Mouse (Mus musculus) C2C12 (cell line): ENCODE results near the gene Acad11. TPM values are rescaled to one million over a fixed set of nuclear protein-coding genes. Genes with fewer than 3 reads are reported as not detected.

Source experiments
- H3K27me3 ChIP-seq: one replicate; pipeline ENCODE4 v1.6.1; 2011; ENCODE audit not compliant: control insufficient read depth, insufficient read depth, insufficient read length
- H3K36me3 ChIP-seq: one replicate; pipeline ENCODE4 v1.6.1; 2011; ENCODE audit not compliant: control insufficient read depth, insufficient read depth
- H3K4me3 ChIP-seq: one replicate; pipeline ENCODE4 v1.5.1; 2011; ENCODE audit warnings: mild to moderate bottlenecking, control low read depth; ENCODE audit not compliant: poor library complexity, insufficient read depth, severe bottlenecking
- H3K79me2 ChIP-seq: one replicate; pipeline ENCODE4 v1.6.1; 2011; ENCODE audit not compliant: control insufficient read depth, insufficient read depth
- H3K79me3 ChIP-seq: one replicate; pipeline ENCODE4 v1.6.1; 2011; ENCODE audit warnings: low read depth, control low read depth
- H3ac ChIP-seq: one replicate; pipeline ENCODE3; 2011; ENCODE audit warnings: low read depth; ENCODE audit not compliant: control insufficient read depth, insufficient read length
- CEBPB ChIP-seq: IDR thresholded peaks from one replicate; pipeline ENCODE4 v1.6.1; 2011; ENCODE audit warnings: low read depth, mild to moderate bottlenecking, control low read depth, moderate library complexity
- CTCF ChIP-seq: IDR thresholded peaks from one replicate; pipeline ENCODE4 v1.5.1; 2011; ENCODE audit not compliant: control insufficient read depth, insufficient read depth, insufficient read length
- FOSL1 ChIP-seq: IDR thresholded peaks from one replicate; pipeline ENCODE4 v1.8.0; 2011; ENCODE audit warnings: mild to moderate bottlenecking, low read length; ENCODE audit not compliant: poor library complexity, insufficient read depth, severe bottlenecking
- MAX ChIP-seq: IDR thresholded peaks from one replicate; pipeline ENCODE4 v1.6.1; 2011; ENCODE audit warnings: mild to moderate bottlenecking, control low read depth
- MYOD1 ChIP-seq: IDR thresholded peaks from one replicate; pipeline ENCODE4 v1.6.1; 2011; ENCODE audit warnings: low read depth; ENCODE audit not compliant: control insufficient read depth, insufficient read length
- MYOG ChIP-seq: IDR thresholded peaks from one replicate; pipeline ENCODE4 v1.6.1; 2011; ENCODE audit not compliant: control insufficient read depth, insufficient read length; ENCODE audit errors: extremely low read depth
- USF1 ChIP-seq: IDR thresholded peaks from one replicate; pipeline ENCODE4 v1.6.1; 2011; ENCODE audit warnings: low read depth, mild to moderate bottlenecking, control low read depth, moderate library complexity
- polyA plus RNA-seq: library from polyadenylated mRNA; unstranded; fragments of >200 nt; fragmentation: generic; extraction: Trizol; gene quantifications from one replicate; pipeline ENCODE4 v1.2.1, GENCODE M21; 2012; ENCODE audit warnings: missing spikeins

Acad11 gene
- polyA plus RNA-seq, 1 experiment, result 3.0 TPM

GRCm38 (mm10) chr9:104171651-104172050, 108.5 kb downstream of the Acad11 start:
- TF ChIP-seq MAX (no peak), FOSL1 (no peak), MYOD1 (no peak), CEBPB (no peak), CTCF (no peak), MYOG (no peak), USF1 (no peak)
- Histone ChIP-seq H3K79me3 (no peaks in the 10 kb centered on the region), H3ac (no peak overlapping the region), H3K79me2 (no peaks in the 10 kb centered on the region), H3K4me3 (no peak overlapping the region), H3K27me3 (no peaks in the 10 kb centered on the region), H3K36me3 (peaks cover 60% of the 10 kb centered on the region)

GRCm38 (mm10) chr9:104172342-104172741, 109.2 kb downstream of the Acad11 start:
- Histone ChIP-seq H3K4me3 (no peak overlapping the region), H3K79me3 (no peaks in the 10 kb centered on the region), H3K36me3 (peaks cover 66% of the 10 kb centered on the region), H3K79me2 (no peaks in the 10 kb centered on the region), H3K27me3 (no peaks in the 10 kb centered on the region), H3ac (no peak overlapping the region)
- no peak for TF ChIP-seq FOSL1
- no peak for TF ChIP-seq MYOD1
- TF ChIP-seq CEBPB, result no peak
- no peak for TF ChIP-seq MAX
- no peak for TF ChIP-seq CTCF
- TF ChIP-seq MYOG, result no peak
- no peak for TF ChIP-seq USF1

Other genes with a start within 250 kb of the Acad11 start
- gene Nphp3, start 60.8 kb upstream of the Acad11 start, polyA plus RNA-seq, result 1.2 TPM
- gene Gm28305, start 22.7 kb upstream of the Acad11 start, polyA plus RNA-seq, result not detected
- 18.0 TPM for gene Uba5, start 243 bp upstream of the Acad11 start, polyA plus RNA-seq
- 0.14 TPM for gene Ackr4, start 63.6 kb downstream of the Acad11 start, polyA plus RNA-seq
- 13.5 TPM for gene Dnajc13, start 199.6 kb downstream of the Acad11 start, polyA plus RNA-seq